Mouse (Mus musculus): ENCODE measurements at regions not wholly inside any gene's neighbourhood (a gene's known extent, or its start where the extent isn't known, plus 50 kb on each side); places are given as distances from the start of the nearest gene placed in this dataset.

DNA sequence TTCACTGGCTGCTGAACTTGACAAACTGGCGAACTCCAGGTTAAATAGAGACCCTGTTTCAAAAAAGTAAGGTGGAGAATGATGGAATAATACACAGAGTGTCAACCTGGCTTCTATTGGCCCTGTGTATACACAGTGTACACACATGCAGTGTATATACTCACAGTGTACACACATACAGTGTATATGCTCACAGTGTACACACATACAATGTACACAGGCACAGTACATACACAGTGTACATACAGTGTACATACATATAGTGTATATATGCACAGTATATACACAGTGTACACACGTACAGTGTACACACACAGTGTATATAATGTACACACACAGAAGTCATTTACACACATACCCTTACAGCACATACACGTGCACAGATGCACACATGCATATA is 52.4 kb upstream of the Aldh1b1 start:
- ATAC-seq (ENCODE audit: insufficient read depth, low FRiP score, low TSS enrichment) (no peak), DNase-seq (ENCODE audit: low spot score) (no peak)
- Histone ChIP-seq H3K4me1 (ENCODE audit: control insufficient read depth, insufficient read depth, low read length) (no peaks in the 10 kb centered on the region), H3K4me3 (ENCODE audit: low read depth, low read length) (no peak overlapping the region), H3K27me3 (ENCODE audit: control insufficient read depth, insufficient read depth, low read length) (no peaks in the 10 kb centered on the region), H3K9me3 (ENCODE audit: control insufficient read depth, low read length) (no peaks in the 10 kb centered on the region), H3K9ac (ENCODE audit: low read length) (no peak overlapping the region), H3K27ac (ENCODE audit: low read depth, low read length) (no peak overlapping the region), H3K36me3 (ENCODE audit: control insufficient read depth, insufficient read depth, low read length) (no peaks in the 10 kb centered on the region), H3K4me2 (ENCODE audit: low read depth) (no peak overlapping the region)
- 92% methylated on average over 3 of the region's 3 CpGs for WGBS

GRCm38 (mm10) chr4:45745746-45746145 is 53.1 kb upstream of the Aldh1b1 start:
- no peak for DNase-seq (ENCODE audit: low spot score)
- no peak overlapping the region for H3K27ac ChIP-seq (ENCODE audit: low read depth, low read length)
- 67% methylated on average over 9 of the region's 9 CpGs for WGBS
- no peak for ATAC-seq (ENCODE audit: insufficient read depth, low FRiP score, low TSS enrichment)
- H3K4me1 ChIP-seq (ENCODE audit: control insufficient read depth, insufficient read depth, low read length): no peaks in the 10 kb centered on the region
- no peaks in the 10 kb centered on the region for H3K27me3 ChIP-seq (ENCODE audit: control insufficient read depth, insufficient read depth, low read length)
- no peaks in the 10 kb centered on the region for H3K36me3 ChIP-seq (ENCODE audit: control insufficient read depth, insufficient read depth, low read length)
- H3K4me3 ChIP-seq (ENCODE audit: low read depth, low read length): no peak overlapping the region
- no peak overlapping the region for H3K9ac ChIP-seq (ENCODE audit: low read length)
- H3K9me3 ChIP-seq (ENCODE audit: control insufficient read depth, low read length): no peaks in the 10 kb centered on the region
- no peak overlapping the region for H3K4me2 ChIP-seq (ENCODE audit: low read depth)

DNA sequence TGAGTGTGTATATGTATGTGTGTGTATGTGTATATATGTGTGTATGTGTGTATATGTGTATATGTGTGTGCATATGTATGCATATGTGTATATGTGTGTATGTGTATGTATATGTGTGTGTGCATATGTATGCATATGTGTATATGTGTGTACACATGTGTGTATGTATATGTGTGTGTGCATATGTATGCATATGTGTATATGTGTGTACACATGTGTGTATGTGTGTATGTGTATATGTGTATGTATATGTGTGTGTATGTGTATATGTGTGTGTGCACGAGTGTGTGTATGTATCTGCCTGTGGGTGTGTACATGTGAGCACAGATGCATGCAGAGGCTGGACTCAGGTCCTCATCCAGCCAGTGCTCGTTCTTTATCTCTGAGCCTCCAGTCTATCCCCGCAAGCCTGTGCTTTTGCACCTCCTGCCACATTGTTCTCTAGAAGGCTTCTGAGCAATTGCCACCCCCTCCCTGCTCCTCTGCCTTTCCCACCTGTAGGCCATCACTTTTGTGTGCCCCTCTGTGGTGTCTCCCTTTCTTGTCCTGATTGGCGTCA is 53.9 kb upstream of the Aldh1b1 start:
- DNase-seq (ENCODE audit: low spot score) (no peak), ATAC-seq (ENCODE audit: insufficient read depth, low FRiP score, low TSS enrichment) (no peak)
- Histone ChIP-seq H3K4me1 (ENCODE audit: control insufficient read depth, insufficient read depth, low read length) (no peaks in the 10 kb centered on the region), H3K27me3 (ENCODE audit: control insufficient read depth, insufficient read depth, low read length) (no peaks in the 10 kb centered on the region), H3K9ac (ENCODE audit: low read length) (no peak overlapping the region), H3K27ac (ENCODE audit: low read depth, low read length) (no peak overlapping the region), H3K4me3 (ENCODE audit: low read depth, low read length) (no peak overlapping the region), H3K9me3 (ENCODE audit: control insufficient read depth, low read length) (no peaks in the 10 kb centered on the region), H3K4me2 (ENCODE audit: low read depth) (no peak overlapping the region), H3K36me3 (ENCODE audit: control insufficient read depth, insufficient read depth, low read length) (no peaks in the 10 kb centered on the region)
- WGBS: 80% methylated on average over 4 of the region's 4 CpGs

DNA sequence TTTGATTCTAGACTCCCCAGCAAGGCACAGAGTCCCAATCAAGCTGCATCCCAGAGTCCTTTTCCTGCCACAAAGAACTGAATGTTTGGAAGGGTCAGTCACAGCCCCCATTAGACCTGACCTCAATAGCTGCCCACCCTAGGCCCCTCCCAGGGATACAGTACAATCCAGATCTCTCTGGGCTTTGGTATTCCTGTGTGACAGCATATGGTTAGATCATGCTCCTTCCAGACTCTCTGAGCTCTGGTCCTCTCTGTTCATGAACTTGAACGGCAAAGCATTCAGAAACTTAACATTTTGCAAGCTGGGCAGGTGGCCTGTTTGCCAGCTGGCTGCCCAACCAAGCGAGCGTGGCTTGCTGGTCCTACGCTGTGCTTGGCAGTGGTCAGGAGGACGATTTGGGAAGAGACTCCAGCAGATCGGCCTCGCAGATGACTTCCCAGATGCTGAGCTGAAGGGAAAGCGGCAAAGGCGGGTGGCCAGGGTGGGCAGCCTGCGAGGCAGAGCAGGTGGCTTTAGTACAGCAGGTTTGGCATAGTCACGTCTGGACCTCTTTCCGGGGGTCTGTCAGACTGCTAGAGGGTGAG is 58.0 kb upstream of the Aldh1b1 start:
- no peaks in the 10 kb centered on the region for H3K36me3 ChIP-seq (ENCODE audit: control insufficient read depth, insufficient read depth, low read length)
- H3K27ac ChIP-seq (ENCODE audit: low read depth, low read length): no peak overlapping the region
- no peaks in the 10 kb centered on the region for H3K9me3 ChIP-seq (ENCODE audit: control insufficient read depth, low read length)
- H3K27me3 ChIP-seq (ENCODE audit: control insufficient read depth, insufficient read depth, low read length): no peaks in the 10 kb centered on the region
- ATAC-seq (ENCODE audit: insufficient read depth, low FRiP score, low TSS enrichment) (no peak), DNase-seq (ENCODE audit: low spot score) (no peak)
- no peak overlapping the region for H3K9ac ChIP-seq (ENCODE audit: low read length)
- peaks cover 5% of the 10 kb centered on the region for H3K4me1 ChIP-seq (ENCODE audit: control insufficient read depth, insufficient read depth, low read length)
- H3K4me2 ChIP-seq (ENCODE audit: low read depth): no peak overlapping the region
- H3K4me3 ChIP-seq (ENCODE audit: low read depth, low read length): no peak overlapping the region
- 85% methylated on average over 12 of the region's 12 CpGs for WGBS

DNA sequence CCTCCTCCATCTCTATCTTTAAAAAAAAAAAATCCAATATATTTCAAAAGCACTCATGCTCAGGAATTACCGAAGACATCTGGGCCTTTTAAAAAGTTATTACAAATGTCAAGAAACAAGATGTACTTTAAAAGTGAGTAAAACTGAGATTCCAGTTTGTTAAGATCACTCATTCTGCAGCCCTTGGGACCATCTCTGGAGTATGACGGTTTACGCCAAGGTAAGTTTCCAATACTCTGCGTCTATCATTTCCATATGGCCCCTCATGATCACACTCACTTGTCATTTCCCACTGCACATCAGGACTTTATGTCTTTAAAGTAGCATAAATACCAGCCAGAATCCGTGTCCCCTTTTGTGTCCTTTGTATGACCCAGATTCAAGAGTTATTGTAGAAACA is 58.5 kb upstream of the Aldh1b1 start:
- Histone ChIP-seq H3K4me2 (ENCODE audit: low read depth) (no peak overlapping the region), H3K4me1 (ENCODE audit: control insufficient read depth, insufficient read depth, low read length) (peaks cover 5% of the 10 kb centered on the region), H3K36me3 (ENCODE audit: control insufficient read depth, insufficient read depth, low read length) (no peaks in the 10 kb centered on the region), H3K9ac (ENCODE audit: low read length) (no peak overlapping the region), H3K9me3 (ENCODE audit: control insufficient read depth, low read length) (no peaks in the 10 kb centered on the region), H3K27ac (ENCODE audit: low read depth, low read length) (no peak overlapping the region), H3K4me3 (ENCODE audit: low read depth, low read length) (no peak overlapping the region), H3K27me3 (ENCODE audit: control insufficient read depth, insufficient read depth, low read length) (no peaks in the 10 kb centered on the region)
- ATAC-seq (ENCODE audit: insufficient read depth, low FRiP score, low TSS enrichment) (no peak), DNase-seq (ENCODE audit: low spot score) (no peak)
- 83% methylated on average over 5 of the region's 5 CpGs for WGBS

GRCm38 (mm10) chr4:45739696-45740095 is 59.1 kb upstream of the Aldh1b1 start:
- Histone ChIP-seq H3K9ac (ENCODE audit: low read length) (no peak overlapping the region), H3K4me3 (ENCODE audit: low read depth, low read length) (no peak overlapping the region), H3K27ac (ENCODE audit: low read depth, low read length) (no peak overlapping the region), H3K4me2 (ENCODE audit: low read depth) (no peak overlapping the region), H3K4me1 (ENCODE audit: control insufficient read depth, insufficient read depth, low read length) (peaks cover 5% of the 10 kb centered on the region), H3K27me3 (ENCODE audit: control insufficient read depth, insufficient read depth, low read length) (no peaks in the 10 kb centered on the region), H3K36me3 (ENCODE audit: control insufficient read depth, insufficient read depth, low read length) (no peaks in the 10 kb centered on the region), H3K9me3 (ENCODE audit: control insufficient read depth, low read length) (no peaks in the 10 kb centered on the region)
- WGBS: 68% methylated on average over 3 of the region's 3 CpGs
- DNase-seq (ENCODE audit: low spot score): no peak
- no peak for ATAC-seq (ENCODE audit: insufficient read depth, low FRiP score, low TSS enrichment)

- Histone ChIP-seq H3K27me3 (ENCODE audit: control insufficient read depth, insufficient read depth, low read length) (no peaks in the 10 kb centered on the region), H3K4me3 (ENCODE audit: low read depth, low read length) (no peak overlapping the region), H3K4me1 (ENCODE audit: control insufficient read depth, insufficient read depth, low read length) (peaks cover 5% of the 10 kb centered on the region), H3K9ac (ENCODE audit: low read length) (no peak overlapping the region), H3K27ac (ENCODE audit: low read depth, low read length) (no peak overlapping the region), H3K36me3 (ENCODE audit: control insufficient read depth, insufficient read depth, low read length) (no peaks in the 10 kb centered on the region), H3K9me3 (ENCODE audit: control insufficient read depth, low read length) (no peaks in the 10 kb centered on the region), H3K4me2 (ENCODE audit: low read depth) (no peak overlapping the region)
- no peak for DNase-seq (ENCODE audit: low spot score)
- no peak for ATAC-seq (ENCODE audit: insufficient read depth, low FRiP score, low TSS enrichment)
- WGBS: 58% methylated on average over 9 of the region's 9 CpGs
Measured at GRCm38 (mm10) chr4:45739168-45739567, 59.7 kb upstream of the Aldh1b1 start.

GRCm38 (mm10) chr4:45738746-45739145 is 60.1 kb upstream of the Aldh1b1 start:
- no peak for ATAC-seq (ENCODE audit: insufficient read depth, low FRiP score, low TSS enrichment)
- no peak for DNase-seq (ENCODE audit: low spot score)
- no peak overlapping the region for H3K27ac ChIP-seq (ENCODE audit: low read depth, low read length)

DNA sequence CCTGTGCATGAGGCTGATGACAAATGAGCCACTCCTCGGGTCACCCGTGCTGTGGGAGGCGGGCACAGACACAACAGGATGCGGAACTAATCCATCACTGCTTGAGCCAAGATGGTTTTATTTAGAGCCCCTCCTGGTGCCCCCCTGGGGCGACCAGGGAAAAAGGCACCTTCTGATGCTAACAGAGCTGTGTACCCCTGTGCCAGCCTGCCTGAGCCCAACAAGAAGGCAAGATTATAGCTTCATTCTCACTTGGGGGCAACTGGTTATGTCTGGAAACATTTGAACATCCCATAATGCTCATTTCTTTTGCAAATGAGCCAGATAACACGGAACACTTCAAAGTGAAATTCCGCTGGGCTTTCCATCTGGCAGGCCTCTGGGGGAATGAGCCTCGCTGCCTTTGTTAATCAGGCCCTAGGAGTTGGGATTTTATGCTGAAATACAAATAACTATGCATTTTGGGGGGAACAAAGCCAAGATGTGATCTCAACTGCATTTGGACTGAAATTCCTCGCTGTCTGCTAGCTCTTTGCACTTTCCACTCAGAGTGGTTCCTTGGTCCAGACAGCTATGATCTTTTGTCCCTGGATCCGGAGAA is 62.5 kb upstream of the Aldh1b1 start:
- H3K9ac ChIP-seq (ENCODE audit: low read length): no peak overlapping the region
- 35% methylated on average over 10 of the region's 10 CpGs for WGBS
- no peak overlapping the region for H3K4me2 ChIP-seq (ENCODE audit: low read depth)
- peaks cover 6% of the 10 kb centered on the region for H3K4me1 ChIP-seq (ENCODE audit: control insufficient read depth, insufficient read depth, low read length)
- H3K9me3 ChIP-seq (ENCODE audit: control insufficient read depth, low read length): no peaks in the 10 kb centered on the region
- H3K36me3 ChIP-seq (ENCODE audit: control insufficient read depth, insufficient read depth, low read length): no peaks in the 10 kb centered on the region
- DNase-seq (ENCODE audit: low spot score): no peak
- H3K27ac ChIP-seq (ENCODE audit: low read depth, low read length): no peak overlapping the region
- ATAC-seq (ENCODE audit: insufficient read depth, low FRiP score, low TSS enrichment): no peak
- no peaks in the 10 kb centered on the region for H3K27me3 ChIP-seq (ENCODE audit: control insufficient read depth, insufficient read depth, low read length)
- no peak overlapping the region for H3K4me3 ChIP-seq (ENCODE audit: low read depth, low read length)

More at GRCm38 (mm10) chr4:45738746-45739145, 60.1 kb upstream of the Aldh1b1 start:
- Histone ChIP-seq H3K4me2 (ENCODE audit: low read depth) (no peak overlapping the region), H3K4me1 (ENCODE audit: control insufficient read depth, insufficient read depth, low read length) (peaks cover 5% of the 10 kb centered on the region), H3K4me3 (ENCODE audit: low read depth, low read length) (no peak overlapping the region), H3K36me3 (ENCODE audit: control insufficient read depth, insufficient read depth, low read length) (no peaks in the 10 kb centered on the region), H3K9me3 (ENCODE audit: control insufficient read depth, low read length) (no peaks in the 10 kb centered on the region), H3K9ac (ENCODE audit: low read length) (no peak overlapping the region), H3K27me3 (ENCODE audit: control insufficient read depth, insufficient read depth, low read length) (no peaks in the 10 kb centered on the region)
- WGBS: 55% methylated on average over 11 of the region's 11 CpGs

Measured in neural tube, embryonic 11.5 days (tissue).